Mouse (Mus musculus): ENCODE measurements around the gene Hipk2. TPM values are rescaled to one million over a fixed set of nuclear protein-coding genes. Genes with fewer than 3 reads are reported as not detected.
A peak's percentile ranks its signal among the peaks of the same experiment; 100 is the strongest.

Hipk2 gene
- polyA plus RNA-seq, 1 experiment from 2014 or later = 9.4 TPM

DNA sequence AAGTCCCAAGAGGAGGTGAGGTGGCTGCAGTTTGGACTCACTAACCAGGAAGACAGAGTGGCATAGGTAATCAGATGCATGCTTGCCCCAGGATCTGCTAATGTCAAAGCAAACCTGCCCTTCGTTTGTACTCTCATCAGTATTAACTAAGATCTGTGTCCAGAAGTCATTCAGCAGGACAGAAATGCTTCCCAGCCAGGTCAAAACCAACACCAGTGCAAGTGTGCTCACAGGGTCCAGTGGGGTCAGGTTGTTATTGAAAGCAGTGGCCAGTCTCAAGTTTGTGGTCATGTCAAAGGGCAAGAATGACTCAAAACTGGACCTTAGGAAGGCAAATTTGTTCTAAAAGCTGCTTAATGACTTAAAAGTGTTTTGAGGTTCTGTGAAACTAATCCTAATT is 9.6 kb downstream of the Hipk2 start:
- H3K36me3 ChIP-seq (ENCODE audit: control insufficient read depth, insufficient read depth) = no peaks in the 10 kb centered on the region
- no peak overlapping the region for H3K4me3 ChIP-seq (ENCODE audit: low read length)
- no peak overlapping the region for H3K4me2 ChIP-seq (ENCODE audit: low read depth, low read length)
- no peak for ATAC-seq (replicated peaks; ENCODE audit: extremely low read depth, insufficient read depth, low FRiP score)
- H3K27ac ChIP-seq (ENCODE audit: low read length) = no peak overlapping the region
- H3K4me1 ChIP-seq (ENCODE audit: control insufficient read depth, insufficient read depth, low read length) = peaks cover 19% of the 10 kb centered on the region
- no peaks in the 10 kb centered on the region for H3K27me3 ChIP-seq (ENCODE audit: control insufficient read depth, insufficient read depth, low read length)
- no peak overlapping the region for H3K9ac ChIP-seq (ENCODE audit: low read length)
- H3K9me3 ChIP-seq (replicated peaks; ENCODE audit: control insufficient read depth, low read length) = no peaks in the 10 kb centered on the region
- 86% methylated on average over 1 of the region's 1 CpGs for WGBS

DNA sequence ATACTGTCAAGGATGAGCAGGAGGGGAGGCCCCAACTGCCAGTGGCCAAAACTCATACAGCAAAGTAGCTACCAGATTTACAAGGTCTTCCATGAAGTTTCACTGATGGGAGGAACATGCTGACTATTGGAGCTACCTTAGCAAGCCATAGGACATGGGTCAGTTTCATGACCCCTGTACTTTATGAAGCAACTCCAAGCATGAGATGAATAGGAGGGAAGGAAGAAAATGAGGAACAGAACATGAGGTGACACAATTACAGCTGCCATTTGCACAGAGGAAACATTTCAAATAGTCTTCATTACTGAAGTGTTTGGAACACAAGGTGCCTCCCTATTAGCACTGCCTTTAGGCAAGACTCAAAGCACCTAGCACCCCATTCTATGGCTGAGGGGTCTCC is 10.2 kb downstream of the Hipk2 start:
- Histone ChIP-seq H3K27me3 (ENCODE audit: control insufficient read depth, insufficient read depth, low read length) (no peaks in the 10 kb centered on the region), H3K4me1 (ENCODE audit: control insufficient read depth, insufficient read depth, low read length) (peaks cover 18% of the 10 kb centered on the region), H3K9ac (ENCODE audit: low read length) (no peak overlapping the region), H3K4me2 (ENCODE audit: low read depth, low read length) (no peak overlapping the region), H3K27ac (ENCODE audit: low read length) (no peak overlapping the region), H3K36me3 (ENCODE audit: control insufficient read depth, insufficient read depth) (no peaks in the 10 kb centered on the region), H3K4me3 (ENCODE audit: low read length) (no peak overlapping the region), H3K9me3 (replicated peaks; ENCODE audit: control insufficient read depth, low read length) (no peaks in the 10 kb centered on the region)
- no peak for ATAC-seq (replicated peaks; ENCODE audit: extremely low read depth, insufficient read depth, low FRiP score)

DNA sequence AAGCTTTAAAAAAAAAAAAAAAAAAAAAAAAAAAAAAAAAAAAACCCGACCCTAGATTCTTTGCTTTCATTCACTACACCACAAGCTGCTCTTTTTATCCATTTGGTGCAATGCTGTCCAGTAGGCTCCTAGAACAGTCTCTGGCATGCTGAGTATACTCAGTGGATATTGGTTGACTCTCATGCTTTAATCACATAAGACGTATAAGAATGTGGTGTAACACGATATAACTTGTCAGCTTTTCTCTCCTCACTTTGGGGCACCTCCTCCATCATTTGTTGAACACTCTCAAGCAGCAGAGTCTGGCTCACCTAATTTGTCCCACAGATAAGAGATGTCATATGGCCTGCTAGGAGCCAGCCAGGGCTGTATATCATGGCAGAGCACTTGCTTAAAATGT is 12.4 kb downstream of the Hipk2 start:
- no peak overlapping the region for H3K4me3 ChIP-seq (ENCODE audit: low read length)
- ATAC-seq (replicated peaks; ENCODE audit: extremely low read depth, insufficient read depth, low FRiP score) = no peak
- H3K4me1 ChIP-seq (ENCODE audit: control insufficient read depth, insufficient read depth, low read length) = peaks cover 21% of the 10 kb centered on the region
- no peaks in the 10 kb centered on the region for H3K27me3 ChIP-seq (ENCODE audit: control insufficient read depth, insufficient read depth, low read length)
- no peak overlapping the region for H3K9ac ChIP-seq (ENCODE audit: low read length)
- H3K27ac ChIP-seq (ENCODE audit: low read length) = no peak overlapping the region
- no peaks in the 10 kb centered on the region for H3K9me3 ChIP-seq (replicated peaks; ENCODE audit: control insufficient read depth, low read length)
- no peak overlapping the region for H3K4me2 ChIP-seq (ENCODE audit: low read depth, low read length)
- 37% methylated on average over 3 of the region's 3 CpGs for WGBS
- no peaks in the 10 kb centered on the region for H3K36me3 ChIP-seq (ENCODE audit: control insufficient read depth, insufficient read depth)

- H3K36me3 ChIP-seq (ENCODE audit: control insufficient read depth, insufficient read depth) = no peaks in the 10 kb centered on the region
- no peak overlapping the region for H3K27ac ChIP-seq (ENCODE audit: low read length)
- no peak overlapping the region for H3K4me2 ChIP-seq (ENCODE audit: low read depth, low read length)
- no peak overlapping the region for H3K9ac ChIP-seq (ENCODE audit: low read length)
- 70% methylated on average over 2 of the region's 2 CpGs for WGBS
- no peak overlapping the region for H3K4me3 ChIP-seq (ENCODE audit: low read length)
- H3K4me1 ChIP-seq (ENCODE audit: control insufficient read depth, insufficient read depth, low read length) = peaks cover 15% of the 10 kb centered on the region
- H3K27me3 ChIP-seq (ENCODE audit: control insufficient read depth, insufficient read depth, low read length) = no peaks in the 10 kb centered on the region
- H3K9me3 ChIP-seq (replicated peaks; ENCODE audit: control insufficient read depth, low read length) = no peaks in the 10 kb centered on the region
- no peak for ATAC-seq (replicated peaks; ENCODE audit: extremely low read depth, insufficient read depth, low FRiP score)
Measured at GRCm38 (mm10) chr6:38860301-38860700, 15.7 kb downstream of the Hipk2 start.

DNA sequence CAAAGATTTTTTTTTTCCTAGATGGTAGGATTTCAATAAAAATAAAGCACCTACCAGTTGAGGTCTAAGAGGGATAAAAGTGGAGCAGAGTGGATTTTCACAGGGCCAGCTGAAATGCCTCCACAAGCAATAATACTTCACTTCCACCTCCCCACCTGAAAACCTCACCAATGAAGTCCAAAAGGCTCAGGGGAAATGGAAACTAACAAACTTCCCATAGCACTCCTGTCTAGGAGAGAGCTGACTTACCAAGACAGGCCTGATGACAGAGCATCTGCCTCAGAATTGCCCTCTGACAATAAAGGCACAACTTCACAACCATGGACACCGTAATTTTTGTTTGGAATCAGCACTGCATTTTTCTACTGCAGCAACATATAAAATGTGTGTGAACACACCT is 16.1 kb downstream of the Hipk2 start:
- Histone ChIP-seq H3K36me3 (ENCODE audit: control insufficient read depth, insufficient read depth) (no peaks in the 10 kb centered on the region), H3K9ac (ENCODE audit: low read length) (no peak overlapping the region), H3K27ac (ENCODE audit: low read length) (no peak overlapping the region), H3K27me3 (ENCODE audit: control insufficient read depth, insufficient read depth, low read length) (no peaks in the 10 kb centered on the region), H3K9me3 (replicated peaks; ENCODE audit: control insufficient read depth, low read length) (no peaks in the 10 kb centered on the region), H3K4me2 (ENCODE audit: low read depth, low read length) (no peak overlapping the region), H3K4me1 (ENCODE audit: control insufficient read depth, insufficient read depth, low read length) (peaks cover 15% of the 10 kb centered on the region), H3K4me3 (ENCODE audit: low read length) (no peak overlapping the region)
- 93% methylated on average over 1 of the region's 1 CpGs for WGBS
- ATAC-seq (replicated peaks; ENCODE audit: extremely low read depth, insufficient read depth, low FRiP score) = no peak

DNA sequence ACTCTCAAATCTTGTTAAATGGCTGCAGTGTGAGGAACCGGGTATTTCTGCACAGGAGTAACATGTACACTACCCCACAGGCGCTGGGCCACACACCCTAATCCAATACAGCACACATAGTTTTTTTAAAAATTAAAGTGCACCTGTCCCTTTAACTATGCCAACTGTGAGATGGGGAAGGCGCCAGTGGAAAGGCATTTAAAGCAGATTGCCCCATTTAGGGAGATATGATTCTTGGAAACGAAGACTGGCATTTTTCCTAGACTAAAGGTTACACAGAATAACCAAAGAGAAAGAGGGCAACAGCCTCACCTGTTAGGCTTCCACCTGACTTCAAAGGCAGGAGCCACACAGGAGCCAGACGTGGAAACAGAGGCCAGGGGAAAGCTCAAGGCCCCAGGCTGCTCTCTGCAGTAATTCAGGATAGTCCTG is 22.4 kb downstream of the Hipk2 start:
- Histone ChIP-seq H3K4me3 (ENCODE audit: low read length) (no peak overlapping the region), H3K9ac (ENCODE audit: low read length) (peak overlapping the region; percentile 12; the same call in 1 of the 2 replicates), H3K4me1 (ENCODE audit: control insufficient read depth, insufficient read depth, low read length) (peaks cover 26% of the 10 kb centered on the region), H3K36me3 (ENCODE audit: control insufficient read depth, insufficient read depth) (no peaks in the 10 kb centered on the region), H3K27me3 (ENCODE audit: control insufficient read depth, insufficient read depth, low read length) (no peaks in the 10 kb centered on the region), H3K27ac (ENCODE audit: low read length) (peak overlapping the region; percentile 28), H3K4me2 (ENCODE audit: low read depth, low read length) (no peak overlapping the region), H3K9me3 (replicated peaks; ENCODE audit: control insufficient read depth, low read length) (no peaks in the 10 kb centered on the region)
- WGBS = 62% methylated on average over 5 of the region's 5 CpGs
- ATAC-seq (replicated peaks; ENCODE audit: extremely low read depth, insufficient read depth, low FRiP score) = no peak

DNA sequence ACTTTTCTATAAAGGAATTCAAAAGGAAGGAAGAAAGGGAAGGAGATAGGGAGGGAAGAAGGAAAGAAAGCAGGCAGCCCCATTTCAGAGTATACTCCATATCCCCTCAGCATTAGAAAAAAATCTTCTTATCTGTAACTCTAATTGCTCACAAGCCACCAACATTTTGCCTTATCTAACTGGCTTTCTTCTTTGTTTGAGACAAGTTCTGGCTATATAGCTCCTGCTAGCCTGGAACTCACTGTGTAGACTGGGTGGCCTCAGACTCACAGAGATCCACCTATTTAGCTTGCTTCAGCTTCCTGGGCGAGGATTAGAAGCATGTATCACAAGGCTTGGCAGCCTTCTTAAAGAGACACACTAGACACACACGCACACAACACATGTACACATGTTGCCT is 24.2 kb downstream of the Hipk2 start:
- H3K27me3 ChIP-seq (ENCODE audit: control insufficient read depth, insufficient read depth, low read length) = no peaks in the 10 kb centered on the region
- H3K4me1 ChIP-seq (ENCODE audit: control insufficient read depth, insufficient read depth, low read length) = peaks cover 45% of the 10 kb centered on the region
- 76% methylated on average over 2 of the region's 2 CpGs for WGBS
- H3K9me3 ChIP-seq (replicated peaks; ENCODE audit: control insufficient read depth, low read length) = no peaks in the 10 kb centered on the region
- no peaks in the 10 kb centered on the region for H3K36me3 ChIP-seq (ENCODE audit: control insufficient read depth, insufficient read depth)
- H3K9ac ChIP-seq (ENCODE audit: low read length) = no peak overlapping the region
- no peak for ATAC-seq (replicated peaks; ENCODE audit: extremely low read depth, insufficient read depth, low FRiP score)
- H3K4me2 ChIP-seq (ENCODE audit: low read depth, low read length) = no peak overlapping the region
- H3K27ac ChIP-seq (ENCODE audit: low read length) = no peak overlapping the region
- no peak overlapping the region for H3K4me3 ChIP-seq (ENCODE audit: low read length)

DNA sequence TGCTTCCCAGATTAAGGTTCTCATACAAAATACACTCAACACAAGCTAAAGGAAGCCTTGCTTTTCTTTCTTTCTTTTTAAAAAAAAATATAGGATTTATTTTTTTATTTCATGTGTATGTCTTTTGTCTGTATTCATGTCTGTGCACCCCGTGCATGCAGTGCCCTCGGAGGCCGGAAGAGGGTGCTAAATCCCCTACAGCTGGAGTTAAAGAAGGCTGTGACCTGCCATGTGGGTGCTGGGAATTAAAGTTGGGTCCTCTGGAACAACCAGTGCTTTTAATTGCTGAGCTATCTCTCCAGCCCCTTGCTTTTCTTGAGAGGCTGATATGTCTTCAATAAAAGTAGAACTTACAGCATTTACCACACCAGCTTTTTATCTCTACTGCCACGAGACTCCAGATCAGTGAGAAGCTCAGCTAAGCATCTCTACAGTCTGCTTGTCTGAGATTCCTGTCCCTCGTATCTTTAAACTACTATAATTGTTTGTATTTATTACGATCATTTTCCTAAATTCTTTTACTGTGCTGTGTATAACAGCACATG is 25.2 kb downstream of the Hipk2 start:
- no peaks in the 10 kb centered on the region for H3K9me3 ChIP-seq (replicated peaks; ENCODE audit: control insufficient read depth, low read length)
- no peak overlapping the region for H3K9ac ChIP-seq (ENCODE audit: low read length)
- no peak for ATAC-seq (replicated peaks; ENCODE audit: extremely low read depth, insufficient read depth, low FRiP score)
- no peaks in the 10 kb centered on the region for H3K27me3 ChIP-seq (ENCODE audit: control insufficient read depth, insufficient read depth, low read length)
- H3K36me3 ChIP-seq (ENCODE audit: control insufficient read depth, insufficient read depth) = no peaks in the 10 kb centered on the region
- H3K4me3 ChIP-seq (ENCODE audit: low read length) = no peak overlapping the region
- no peak overlapping the region for H3K4me2 ChIP-seq (ENCODE audit: low read depth, low read length)
- WGBS = 91% methylated on average over 6 of the region's 6 CpGs
- peaks cover 54% of the 10 kb centered on the region for H3K4me1 ChIP-seq (ENCODE audit: control insufficient read depth, insufficient read depth, low read length)
- H3K27ac ChIP-seq (ENCODE audit: low read length) = no peak overlapping the region

DNA sequence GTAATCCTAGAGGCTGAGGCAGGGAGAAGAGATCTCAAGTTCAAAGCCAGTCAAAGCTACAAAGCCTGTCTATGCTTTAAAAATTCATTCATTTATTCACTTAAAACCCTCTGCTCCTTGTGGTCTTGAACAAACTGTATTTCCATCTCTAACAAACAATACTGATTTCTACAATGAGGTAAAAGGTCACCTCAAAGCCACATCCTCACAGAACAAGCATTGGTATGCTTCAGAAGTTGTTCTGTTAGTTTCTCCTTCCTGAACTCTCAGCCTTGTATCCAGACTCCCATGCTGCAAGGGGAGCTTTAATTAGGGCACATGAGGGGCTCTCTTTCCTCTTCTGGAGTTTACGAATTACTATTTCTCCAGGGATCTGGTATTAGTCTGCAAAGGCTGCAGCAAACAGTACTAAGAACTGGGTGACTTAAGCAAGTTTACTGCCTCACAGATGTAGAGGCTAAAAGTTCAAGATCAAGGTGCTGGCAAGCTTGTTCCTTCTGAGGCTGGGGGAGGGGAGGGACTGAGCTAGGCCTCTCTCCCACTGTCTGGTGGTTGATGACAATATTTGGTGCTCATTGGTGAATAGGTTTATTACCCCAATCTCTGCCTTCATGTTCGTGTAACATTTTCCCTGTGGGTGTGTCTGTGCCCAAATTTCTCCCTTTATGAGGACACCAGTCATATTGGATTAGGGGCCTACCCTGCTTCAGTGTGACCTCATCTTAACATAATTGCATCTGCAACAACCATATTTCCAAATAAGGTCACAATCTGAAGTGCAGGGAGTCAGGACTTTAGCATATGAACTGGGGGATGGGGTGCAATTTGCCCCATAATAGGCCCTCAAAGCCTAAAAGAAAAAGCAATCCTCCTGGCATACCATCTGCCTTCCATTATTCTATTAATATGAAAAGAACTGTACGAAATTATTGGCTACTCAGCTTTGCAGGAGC is 27.7 kb downstream of the Hipk2 start:
- H3K4me3 ChIP-seq (ENCODE audit: low read length) = no peak overlapping the region
- H3K4me1 ChIP-seq (ENCODE audit: control insufficient read depth, insufficient read depth, low read length) = peaks cover 58% of the 10 kb centered on the region
- H3K27me3 ChIP-seq (ENCODE audit: control insufficient read depth, insufficient read depth, low read length) = no peaks in the 10 kb centered on the region
- no peak for ATAC-seq (replicated peaks; ENCODE audit: extremely low read depth, insufficient read depth, low FRiP score)
- no peak overlapping the region; the same call in 1 of the 2 replicates for H3K27ac ChIP-seq (ENCODE audit: low read length)
- no peak overlapping the region for H3K4me2 ChIP-seq (ENCODE audit: low read depth, low read length)
- H3K9me3 ChIP-seq (replicated peaks; ENCODE audit: control insufficient read depth, low read length) = no peaks in the 10 kb centered on the region
- H3K36me3 ChIP-seq (ENCODE audit: control insufficient read depth, insufficient read depth) = no peaks in the 10 kb centered on the region
- H3K9ac ChIP-seq (ENCODE audit: low read length) = no peak overlapping the region
- 76% methylated on average over 3 of the region's 3 CpGs for WGBS
